Mouse (Mus musculus) thymus, postnatal 4 days (tissue): ENCODE data around the gene Sox5.
A peak's percentile ranks its signal among the peaks of the same experiment; 100 is the strongest.

ENCODE experiments used
- DNase-seq: peaks from one replicate; pipeline ENCODE4 v3.0.0; 2021

Sox5 gene

DNA sequence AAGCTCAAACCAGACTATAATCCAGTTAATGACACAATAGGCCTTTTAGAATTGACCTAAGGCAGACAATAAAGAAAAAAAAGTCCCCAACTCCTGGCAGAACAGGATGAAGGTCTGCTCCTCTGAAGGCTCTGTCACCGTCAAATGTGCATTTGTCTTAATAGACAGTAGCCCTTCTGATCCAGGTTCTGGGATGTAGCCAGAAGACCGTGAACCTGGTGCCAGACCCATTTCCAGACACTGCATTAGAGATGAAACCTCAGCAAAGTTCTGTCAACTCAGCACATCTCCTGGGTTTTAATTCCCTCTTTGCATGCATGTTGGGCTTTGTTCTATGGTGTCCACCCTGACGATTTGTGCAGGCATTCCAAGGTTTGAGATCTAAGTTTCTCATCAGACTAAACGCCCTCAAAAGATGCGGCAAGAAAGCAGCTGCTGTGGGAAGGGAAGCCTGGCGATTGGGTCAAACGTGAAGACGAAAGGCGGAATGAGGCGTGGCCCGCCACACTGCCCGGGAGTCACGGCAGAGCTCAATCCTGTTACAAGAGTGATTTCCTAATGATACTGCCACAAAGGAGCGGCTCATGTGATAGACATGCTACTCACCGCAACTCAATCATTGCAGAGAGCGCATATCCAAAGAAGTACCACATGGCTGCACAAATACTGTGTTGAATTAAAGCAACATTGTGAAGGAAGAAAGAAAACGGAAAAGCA lies 394.1 kb downstream of the Sox5 start:
- no peak for DNase-seq

GRCm38 (mm10) chr6:144380641-144381040 lies 401.1 kb downstream of the Sox5 start:
- DNase-seq, result no peak

DNA sequence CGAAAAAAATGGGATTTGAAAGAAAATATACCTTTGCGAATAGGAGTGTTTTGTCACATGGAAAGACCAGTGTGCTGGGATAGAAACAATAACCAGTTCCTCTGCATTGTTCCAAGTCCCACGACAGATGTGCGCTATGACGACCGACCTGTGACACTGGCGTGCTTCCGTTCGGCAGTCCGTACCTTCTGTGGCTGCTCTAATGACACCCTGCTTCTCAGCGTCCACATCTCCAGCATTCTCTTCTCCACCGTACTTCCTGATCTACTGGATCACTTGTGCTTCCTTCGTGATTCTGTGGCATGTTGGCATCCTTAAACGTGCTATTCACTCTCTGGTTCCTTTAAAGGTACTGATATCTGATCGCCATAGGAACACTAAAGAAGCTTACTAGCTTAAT lies 401.6 kb downstream of the Sox5 start:
- no peak for DNase-seq

DNA sequence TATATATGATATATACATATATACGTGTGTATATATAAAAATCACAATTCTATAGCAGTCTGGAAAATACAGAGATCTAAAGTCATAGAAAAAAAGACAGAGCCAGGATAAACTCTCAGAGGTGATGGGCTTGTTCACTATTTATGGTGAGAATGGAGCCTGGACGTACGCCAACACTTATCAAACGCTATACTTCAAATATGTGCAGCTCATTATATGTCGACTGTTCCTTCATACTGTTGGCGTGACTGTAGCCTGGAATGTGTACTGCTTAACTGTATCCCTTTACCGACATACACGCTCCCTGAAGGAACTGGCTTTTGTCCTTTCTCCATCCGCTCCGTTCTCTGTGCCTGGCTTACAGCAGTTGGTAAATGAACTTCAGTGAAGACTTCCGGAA lies 407.0 kb downstream of the Sox5 start:
- no peak for DNase-seq

- DNase-seq, result peak; percentile 12
Measured at GRCm38 (mm10) chr6:144370699-144371098, 411.1 kb downstream of the Sox5 start.

- DNase-seq, result no peak
Measured at GRCm38 (mm10) chr6:144367626-144368077, 414.1 kb downstream of the Sox5 start.

GRCm38 (mm10) chr6:144361267-144362038 lies 420.3 kb downstream of the Sox5 start:
- DNase-seq, result no peak

DNA sequence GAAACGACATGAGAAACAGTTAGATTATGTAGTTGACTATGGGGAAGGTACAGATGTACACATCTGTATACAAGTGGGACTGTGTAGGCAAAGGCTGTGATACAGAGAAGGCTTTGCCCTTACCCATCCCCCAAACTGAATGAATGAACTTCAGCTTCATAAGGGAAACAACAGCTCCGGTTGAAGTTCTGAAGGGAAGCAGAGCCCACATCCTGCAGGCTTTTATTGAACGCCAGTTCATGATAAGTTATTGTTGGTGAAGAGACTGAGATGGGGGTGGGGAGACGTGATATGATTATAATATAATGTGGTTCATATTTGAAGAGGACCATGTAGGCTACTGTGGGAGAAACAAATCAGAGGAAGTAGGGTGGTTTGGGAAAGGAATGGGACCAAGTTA lies 424.7 kb downstream of the Sox5 start:
- no peak for DNase-seq

DNA sequence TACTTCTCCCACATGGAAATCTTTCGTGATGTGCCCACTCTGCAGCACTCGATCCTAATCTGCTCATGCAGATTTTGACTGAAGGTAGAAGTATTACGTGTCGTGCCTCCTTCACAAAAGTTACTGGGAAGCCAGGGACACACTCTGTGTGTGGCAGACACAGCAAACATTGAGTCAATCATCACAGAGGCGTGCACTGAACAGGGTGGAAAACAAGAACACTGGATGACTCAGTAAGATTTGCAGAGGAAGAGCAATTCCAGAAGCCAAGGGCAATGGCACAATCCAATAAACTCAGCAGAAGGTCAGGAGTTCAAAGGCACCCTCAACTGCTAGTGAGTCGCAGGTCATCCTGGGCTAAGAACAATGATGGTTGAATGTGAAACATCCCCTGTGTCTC lies 430.7 kb downstream of the Sox5 start:
- DNase-seq, result no peak

- DNase-seq, result no peak
Measured at GRCm38 (mm10) chr6:144343338-144343737, 438.4 kb downstream of the Sox5 start.

- no peak for DNase-seq
Measured at GRCm38 (mm10) chr6:144339554-144339953, 442.2 kb downstream of the Sox5 start.

DNA sequence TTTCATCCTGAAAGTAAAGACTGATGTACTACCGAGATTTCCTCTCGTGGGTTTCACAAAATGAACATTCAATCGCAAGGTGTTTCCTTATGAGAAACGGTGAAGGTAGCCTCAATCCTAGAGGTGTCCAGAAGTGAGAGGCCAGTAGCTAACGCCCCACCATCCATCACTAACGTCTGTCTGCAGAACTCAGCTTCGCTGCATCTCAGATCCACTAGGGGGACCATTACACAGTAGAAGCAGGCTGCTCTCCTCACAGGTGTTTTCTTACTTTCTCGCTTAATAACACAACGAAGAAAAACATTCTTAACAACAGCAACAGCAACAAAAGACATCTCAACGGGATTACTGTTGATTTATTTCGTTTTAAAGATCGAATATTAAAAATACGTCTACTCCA lies 442.8 kb downstream of the Sox5 start:
- peak; percentile 11 for DNase-seq

- DNase-seq, result no peak
Measured at GRCm38 (mm10) chr6:144338221-144338620, 443.6 kb downstream of the Sox5 start.

DNA sequence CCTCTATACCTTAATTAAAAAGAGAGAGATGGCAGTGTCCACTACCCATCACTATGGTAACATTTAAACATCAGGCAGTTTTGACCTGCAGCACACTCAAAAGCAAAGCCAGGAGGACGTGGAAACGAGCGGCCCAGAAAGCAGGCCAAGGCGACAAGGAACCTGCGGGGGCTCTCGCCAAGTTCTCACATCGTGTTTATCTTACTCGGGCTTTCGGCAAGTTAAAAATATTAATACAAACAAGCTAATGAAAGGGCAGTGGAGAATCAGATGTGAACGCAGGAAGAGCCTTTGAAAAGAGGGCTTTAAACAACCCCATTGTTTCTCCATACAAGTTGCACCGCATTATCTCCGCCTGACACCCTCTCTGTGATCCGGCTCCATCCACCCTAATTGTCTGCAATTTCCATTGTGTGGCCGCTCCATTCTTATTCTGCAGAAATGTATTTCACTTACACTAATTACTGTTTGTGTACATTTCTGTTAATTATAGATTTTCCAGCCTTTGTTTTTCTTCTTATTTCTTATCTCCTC lies 444.3 kb downstream of the Sox5 start:
- no peak for DNase-seq

DNA sequence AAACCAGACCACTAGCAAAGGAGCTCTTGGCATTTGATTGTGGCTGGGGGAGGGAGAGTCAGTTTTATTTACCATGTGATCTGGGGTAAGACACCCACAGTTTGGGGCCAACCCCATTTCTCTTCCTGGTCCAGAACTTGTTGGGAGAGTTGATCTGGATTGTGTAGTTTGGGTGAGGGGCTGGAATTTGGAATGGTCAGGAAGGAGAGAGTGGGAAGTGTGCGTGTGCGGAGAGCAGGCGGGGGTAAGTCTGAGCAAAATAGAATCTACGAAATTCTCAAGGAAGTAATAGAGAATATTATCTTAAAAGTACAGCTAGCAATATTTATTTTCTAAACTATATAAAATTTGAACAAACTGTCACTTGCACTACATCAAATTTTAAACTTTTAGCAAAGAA lies 445.0 kb downstream of the Sox5 start:
- no peak for DNase-seq

- no peak for DNase-seq
Measured at GRCm38 (mm10) chr6:144333146-144333545, 448.6 kb downstream of the Sox5 start.

DNA sequence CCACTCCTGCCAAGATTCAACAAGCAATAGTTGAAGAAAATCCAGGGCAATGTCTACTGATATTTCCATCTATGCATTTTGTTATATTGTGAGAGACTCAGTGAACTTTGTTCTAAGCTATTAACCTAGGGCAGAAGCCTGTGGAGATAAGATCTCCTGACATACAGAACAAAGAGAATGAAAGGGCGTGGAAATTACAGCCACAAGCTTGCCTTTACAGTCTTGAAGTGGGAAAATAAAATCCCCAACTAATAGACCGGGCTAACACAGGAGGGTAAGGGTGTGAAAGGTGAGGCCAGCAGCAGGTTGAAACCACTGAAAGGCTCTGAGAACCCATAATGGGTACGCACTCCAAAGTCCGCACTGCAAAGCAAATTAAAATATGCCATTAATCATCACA lies 449.8 kb downstream of the Sox5 start:
- DNase-seq, result no peak

- DNase-seq, result no peak
Measured at GRCm38 (mm10) chr6:144329311-144329930, 452.4 kb downstream of the Sox5 start.

DNA sequence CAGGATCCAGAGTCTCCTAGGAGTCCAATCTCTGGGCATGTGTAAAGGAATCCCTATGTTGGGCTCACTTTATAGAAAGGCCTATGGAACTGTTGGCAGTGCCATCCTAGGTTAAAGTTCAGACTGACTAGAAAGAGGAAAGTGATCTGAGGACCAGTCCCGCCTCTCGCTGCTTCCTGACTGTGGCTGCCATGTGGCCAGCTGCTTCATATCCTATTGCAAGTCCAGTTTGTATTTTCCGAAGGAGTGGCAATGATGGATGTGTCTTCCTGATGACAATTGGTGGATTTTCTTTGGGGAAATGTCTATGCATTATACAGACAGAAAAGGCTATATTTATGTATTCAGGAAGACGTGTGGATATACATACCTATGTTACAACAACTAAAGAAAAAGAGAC lies 453.0 kb downstream of the Sox5 start:
- no peak for DNase-seq

DNA sequence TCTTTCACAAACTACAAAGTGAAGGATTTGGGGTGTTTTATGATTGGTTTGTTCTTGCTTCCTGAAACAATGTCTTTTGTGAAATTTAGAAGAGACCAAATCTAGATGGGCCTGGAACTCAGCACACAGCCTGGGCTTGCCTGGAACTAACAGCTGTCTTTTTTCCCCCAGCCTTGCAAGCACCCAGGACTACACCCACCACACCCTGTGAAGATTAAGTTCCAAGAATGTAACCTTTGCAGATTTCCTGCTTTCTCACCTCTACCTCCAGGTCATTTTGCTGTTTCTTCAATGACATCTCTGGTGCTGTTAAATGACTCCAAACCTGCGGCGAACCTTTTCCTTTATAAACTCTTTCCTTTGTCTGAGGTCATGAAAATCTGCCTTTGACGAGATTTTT lies 455.0 kb downstream of the Sox5 start:
- no peak for DNase-seq

DNA sequence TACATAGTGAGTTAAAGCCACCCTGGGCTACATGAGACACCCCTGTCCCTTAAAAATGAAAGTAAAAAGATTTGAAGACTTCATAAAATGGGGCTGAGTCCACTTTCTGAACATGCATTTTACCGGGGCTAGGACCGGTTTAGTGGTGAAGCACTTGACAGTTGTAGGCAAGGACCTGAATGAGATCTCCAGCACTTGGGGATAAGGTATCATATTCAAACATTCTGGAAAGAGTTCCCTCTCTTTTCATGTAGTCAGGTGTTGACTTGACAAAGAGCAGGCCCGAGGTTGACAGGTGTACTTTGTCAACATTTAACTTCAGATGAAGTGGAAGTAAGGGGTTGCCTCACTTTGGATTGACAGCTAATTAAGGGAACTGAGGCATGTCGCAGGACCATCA lies 458.4 kb downstream of the Sox5 start:
- no peak for DNase-seq

DNA sequence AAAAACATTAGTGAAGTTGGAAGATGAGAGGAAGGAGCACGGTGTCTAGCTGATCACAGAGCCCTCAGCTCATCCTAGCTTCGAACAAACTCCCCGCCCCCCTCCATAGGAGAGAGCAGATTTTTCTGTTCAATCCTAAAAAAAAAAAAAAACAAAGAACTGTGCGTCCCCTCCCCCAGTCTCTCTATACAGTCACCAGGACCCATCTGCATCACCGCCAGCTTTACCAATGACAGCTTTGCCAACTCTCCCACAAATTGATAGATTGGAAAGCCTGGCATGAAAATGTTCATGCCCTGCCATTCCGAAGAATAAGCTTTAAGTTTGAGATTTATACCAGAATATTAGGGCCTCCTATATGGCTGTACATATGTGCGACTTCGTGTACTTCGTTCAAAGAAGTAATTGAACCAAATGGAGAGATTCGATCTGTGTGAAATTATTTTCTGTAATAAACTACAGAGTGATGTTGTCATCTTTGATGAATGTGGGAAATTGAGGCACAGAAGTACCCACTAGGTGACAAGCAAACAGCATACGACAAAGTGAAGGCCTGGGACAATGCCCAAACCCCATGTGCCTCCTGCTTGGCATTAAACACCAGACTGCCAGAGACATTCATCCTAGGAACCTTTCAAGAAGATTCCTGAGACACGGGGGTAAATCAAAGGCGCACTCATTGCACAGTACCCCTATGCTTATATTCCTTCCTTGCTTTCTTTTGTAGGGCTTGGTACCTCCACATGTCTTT lies 459.3 kb downstream of the Sox5 start:
- no peak for DNase-seq

DNA sequence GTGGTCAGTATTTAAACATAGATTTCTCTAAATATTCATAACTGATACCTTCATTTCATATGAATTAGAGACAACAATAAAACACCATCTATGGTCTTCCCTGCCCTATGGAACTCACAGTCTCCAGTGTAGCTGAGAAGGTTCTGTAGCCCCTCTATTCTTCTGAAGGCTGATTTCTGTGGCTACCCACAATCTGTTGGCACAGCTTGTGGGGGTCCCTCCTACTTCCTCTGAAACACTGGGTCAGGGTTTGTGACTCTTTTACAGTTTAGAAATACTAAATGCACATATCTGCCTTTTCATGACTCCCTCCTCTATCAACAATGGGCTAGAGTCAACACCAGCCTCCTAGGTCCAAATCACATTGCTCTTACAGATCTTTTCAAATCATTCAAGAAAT lies 461.4 kb downstream of the Sox5 start:
- no peak for DNase-seq
